Mouse (Mus musculus) lung, postnatal 0 days (tissue): ENCODE measurements around the gene Coq8b.

Experiments used
- CTCF ChIP-seq: IDR thresholded peaks from 2 replicates; pipeline ENCODE4 v1.5.1; 2016; ENCODE audit warnings: antibody characterized with exemption, mild to moderate bottlenecking
- EP300 ChIP-seq: IDR thresholded peaks from 2 replicates; pipeline ENCODE4 v1.6.1; 2016; ENCODE audit warnings: antibody characterized with exemption, mild to moderate bottlenecking, control low read depth

DNA sequence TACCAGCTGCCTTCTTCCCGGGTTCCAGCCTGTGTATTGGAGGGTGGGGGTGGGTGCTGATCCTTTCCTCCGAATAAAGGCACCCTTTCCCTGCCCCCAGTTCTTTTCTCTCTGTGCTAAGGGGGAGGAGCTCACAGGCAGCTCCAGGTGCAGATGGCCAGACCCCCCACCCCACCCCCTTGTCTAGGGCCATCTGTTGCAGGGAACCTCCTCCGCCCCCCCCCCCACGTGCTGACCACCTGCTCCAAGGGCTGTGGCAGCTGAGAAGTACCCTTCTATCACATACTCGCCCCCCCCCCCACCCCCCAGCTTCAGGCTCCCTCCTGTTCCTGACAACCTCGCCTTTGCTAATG is 25.0 kb downstream of the Coq8b start:
- TF ChIP-seq CTCF (no peak), EP300 (no peak)
